Mouse (Mus musculus) heart, postnatal 0 days (tissue): ENCODE measurements at regions not wholly inside any gene's neighbourhood (a gene's known extent, or its start where the extent isn't known, plus 50 kb on each side); places are given as distances from the start of the nearest gene placed in this dataset.

Source experiments
- ATAC-seq: fragments of 200-750 bp; cut with Nextera tagmentation; 2 replicates; pipeline ENCODE4 v1.8.0; 2017; ENCODE audit warnings: low read depth, moderate number of reproducible peaks, moderate library complexity; ENCODE audit not compliant: insufficient read depth
- DNase-seq: peaks from one replicate; pipeline ENCODE4 v3.0.0-alpha.2; 2016; ENCODE audit warnings: low spot score
- H3K27ac ChIP-seq: fragments of 300-500 bp; sonication (generic); 2 replicates; pipeline ENCODE4 v1.5.1; 2014; ENCODE audit warnings: low read depth, mild to moderate bottlenecking
- H3K27me3 ChIP-seq: fragments of 300-500 bp; sonication (generic); 2 replicates; pipeline ENCODE4 v1.6.1; 2014; ENCODE audit warnings: low read length, mixed read lengths; ENCODE audit not compliant: control insufficient read depth, insufficient read depth
- H3K36me3 ChIP-seq: fragments of 300-500 bp; sonication (generic); replicated peaks from 2 replicates; pipeline ENCODE4 v1.6.1; 2014; ENCODE audit warnings: low read length, mixed read lengths; ENCODE audit not compliant: control insufficient read depth, insufficient read depth
- H3K4me1 ChIP-seq: fragments of 300-500 bp; sonication (generic); 2 replicates; pipeline ENCODE4 v1.6.1; 2014; ENCODE audit warnings: antibody characterized with exemption; ENCODE audit not compliant: control insufficient read depth, insufficient read depth
- H3K4me2 ChIP-seq: fragments of 300-500 bp; sonication (generic); 2 replicates; pipeline ENCODE4 v1.6.1; 2014; ENCODE audit warnings: low read depth, mild to moderate bottlenecking, low read length, moderate library complexity
- H3K4me3 ChIP-seq: fragments of 300-500 bp; sonication (generic); 2 replicates; pipeline ENCODE4 v1.5.1; 2014; ENCODE audit warnings: low read depth, low read length
- H3K9ac ChIP-seq: fragments of 300-500 bp; sonication (generic); replicated peaks from 2 replicates; pipeline ENCODE4 v1.6.1; 2014; ENCODE audit warnings: low read depth, low read length, mixed read lengths
- H3K9me3 ChIP-seq: fragments of 300-500 bp; sonication (generic); replicated peaks from 2 replicates; pipeline ENCODE4 v1.6.1; 2016; ENCODE audit warnings: low read length; ENCODE audit not compliant: control insufficient read depth
- CTCF ChIP-seq: IDR thresholded peaks from 2 replicates; pipeline ENCODE4 v1.5.1; 2016; ENCODE audit warnings: antibody characterized with exemption, control low read depth, low read depth
- EP300 ChIP-seq: IDR thresholded peaks from 2 replicates; pipeline ENCODE4 v1.6.1; 2016; ENCODE audit warnings: antibody characterized with exemption, low read depth
- WGBS: fragments of 180-500 bp; shearing (Covaris S2); extraction: QIAGEN DNeasy Blood & Tissue Kit; methylation state at CpG from one replicate; pipeline ENCODE4 v1.1.7; 2014; 5-methylcytosine and 5-hydroxymethylcytosine counted together

GRCm38 (mm10) chr3:36743399-36743798, 53.4 kb upstream of the Trpc3 start:
- H3K4me3 ChIP-seq: peak overlapping the region; percentile 16; the same call in 1 of the 2 replicates
- H3K9ac ChIP-seq: no peak overlapping the region
- TF ChIP-seq CTCF (no peak), EP300 (no peak)
- no peak for DNase-seq
- no peaks in the 10 kb centered on the region for H3K27me3 ChIP-seq
- ATAC-seq: peak; percentile 60
- H3K9me3 ChIP-seq: no peaks in the 10 kb centered on the region
- H3K4me2 ChIP-seq: peak overlapping the region; percentile 52
- peak overlapping the region; percentile 71 for H3K27ac ChIP-seq
- no peaks in the 10 kb centered on the region for H3K4me1 ChIP-seq
- H3K36me3 ChIP-seq: no peaks in the 10 kb centered on the region
- WGBS: 31% methylated on average over 5 of the region's 5 CpGs

GRCm38 (mm10) chr3:36754358-36754950, 64.5 kb upstream of the Trpc3 start:
- peak overlapping the region; percentile 30; the same call in 1 of the 2 replicates for H3K27ac ChIP-seq

GRCm38 (mm10) chr3:36762065-36762653, 72.2 kb upstream of the Trpc3 start:
- TF ChIP-seq EP300: no peak
- no peak for TF ChIP-seq CTCF
- H3K9me3 ChIP-seq: no peaks in the 10 kb centered on the region
- DNase-seq (no peak), ATAC-seq (no peak)
- H3K4me2 ChIP-seq: no peak overlapping the region
- 91% methylated on average over 6 of the region's 6 CpGs for WGBS
- no peaks in the 10 kb centered on the region for H3K36me3 ChIP-seq
- H3K9ac ChIP-seq: no peak overlapping the region
- H3K4me1 ChIP-seq: no peaks in the 10 kb centered on the region
- no peaks in the 10 kb centered on the region for H3K27me3 ChIP-seq
- no peak overlapping the region for H3K27ac ChIP-seq
- H3K4me3 ChIP-seq: no peak overlapping the region

More at GRCm38 (mm10) chr3:36754358-36754950, 64.5 kb upstream of the Trpc3 start:
- Histone ChIP-seq H3K9ac (no peak overlapping the region), H3K4me1 (peaks cover 2% of the 10 kb centered on the region; the same call in 1 of the 2 replicates), H3K27me3 (no peaks in the 10 kb centered on the region), H3K36me3 (peaks cover 4% of the 10 kb centered on the region; the same call in 1 of the 2 replicates), H3K9me3 (peaks cover 11% of the 10 kb centered on the region; the same call in 1 of the 2 replicates), H3K4me2 (no peak overlapping the region), H3K4me3 (no peak overlapping the region)
- WGBS: 41% methylated on average over 7 of the region's 7 CpGs
- DNase-seq (peak; percentile 41), ATAC-seq (peak; percentile 55; the same call in 1 of the 2 replicates)
- no peak for TF ChIP-seq EP300
- no peak for TF ChIP-seq CTCF

GRCm38 (mm10) chr3:36762847-36763246, 72.9 kb upstream of the Trpc3 start:
- H3K4me3 ChIP-seq: no peak overlapping the region
- H3K27me3 ChIP-seq: no peaks in the 10 kb centered on the region
- H3K4me1 ChIP-seq: no peaks in the 10 kb centered on the region
- no peak overlapping the region for H3K4me2 ChIP-seq
- no peaks in the 10 kb centered on the region for H3K9me3 ChIP-seq
- no peak for TF ChIP-seq EP300
- TF ChIP-seq CTCF: no peak
- no peaks in the 10 kb centered on the region for H3K36me3 ChIP-seq
- H3K9ac ChIP-seq: no peak overlapping the region
- 58% methylated on average over 3 of the region's 3 CpGs for WGBS
- ATAC-seq: no peak
- H3K27ac ChIP-seq: no peak overlapping the region
- DNase-seq: no peak

- H3K9me3 ChIP-seq: no peaks in the 10 kb centered on the region
- no peak overlapping the region for H3K9ac ChIP-seq
- H3K4me3 ChIP-seq: no peak overlapping the region
- H3K36me3 ChIP-seq: no peaks in the 10 kb centered on the region
- no peaks in the 10 kb centered on the region for H3K4me1 ChIP-seq
- DNase-seq (no peak), ATAC-seq (no peak)
- H3K27ac ChIP-seq: no peak overlapping the region
- WGBS: 60% methylated on average over 2 of the region's 2 CpGs
- TF ChIP-seq CTCF: no peak
- TF ChIP-seq EP300: no peak
- no peaks in the 10 kb centered on the region for H3K27me3 ChIP-seq
- no peak overlapping the region for H3K4me2 ChIP-seq
Observed at GRCm38 (mm10) chr3:36764741-36765140, 74.8 kb upstream of the Trpc3 start.

GRCm38 (mm10) chr3:36770096-36770495, 80.1 kb upstream of the Trpc3 start:
- Histone ChIP-seq H3K9me3 (no peaks in the 10 kb centered on the region), H3K4me1 (no peaks in the 10 kb centered on the region), H3K9ac (no peak overlapping the region), H3K27me3 (no peaks in the 10 kb centered on the region), H3K27ac (no peak overlapping the region), H3K4me3 (no peak overlapping the region), H3K36me3 (no peaks in the 10 kb centered on the region), H3K4me2 (no peak overlapping the region)
- DNase-seq (no peak), ATAC-seq (no peak)
- WGBS: 53% methylated on average over 1 of the region's 1 CpGs
- TF ChIP-seq EP300 (no peak), CTCF (no peak)
